Mouse (Mus musculus) MEL (cell line): ENCODE data around the gene Entr1.

Experiments
- EP300 ChIP-seq, 2 experiments: IDR thresholded peaks; 2 replicates each; pipeline ENCODE4 v1.6.1; 2011; ENCODE audit warnings: improper control_type of control experiment in 2 of 2, low read length in 2 of 2, low read depth in 1 of 2, mild to moderate bottlenecking in 1 of 2
- MAZ ChIP-seq: IDR thresholded peaks from 2 replicates; pipeline ENCODE4 v1.6.1; 2012; ENCODE audit warnings: low read depth, mild to moderate bottlenecking, inconsistent platforms, low read length, improper control_type of control experiment
- MYC ChIP-seq: IDR thresholded peaks from 2 replicates; pipeline ENCODE4 v1.6.1; 2011; ENCODE audit warnings: low read depth, mild to moderate bottlenecking, low read length, improper control_type of control experiment, moderate library complexity
- NRF1 ChIP-seq: IDR thresholded peaks from 2 replicates; pipeline ENCODE4 v1.6.1; 2014; ENCODE audit warnings: low read depth, mild to moderate bottlenecking, inconsistent platforms, low read length, improper control_type of control experiment, moderate library complexity; ENCODE audit not compliant: poor library complexity, insufficient read depth, severe bottlenecking
- TBP ChIP-seq: IDR thresholded peaks from 2 replicates; pipeline ENCODE4 v1.8.0; 2011; ENCODE audit warnings: low read depth, low read length, improper control_type of control experiment
- UBTF ChIP-seq: IDR thresholded peaks from 2 replicates; pipeline ENCODE4 v1.6.1; 2012; ENCODE audit warnings: low read depth, mild to moderate bottlenecking, inconsistent platforms, low read length, improper control_type of control experiment, moderate library complexity, borderline replicate concordance; ENCODE audit not compliant: insufficient read depth
- ZC3H11A ChIP-seq: IDR thresholded peaks from 2 replicates; pipeline ENCODE4 v1.6.1; 2012; ENCODE audit warnings: low read depth, mild to moderate bottlenecking, inconsistent platforms, low read length, improper control_type of control experiment

GRCm38 (mm10) chr2:26360772-26361171 lies 28.3 kb downstream of the Entr1 start, which contains the start of gene Card9:
- no peak for TF ChIP-seq MYC
- no peak for TF ChIP-seq NRF1
- no peak for TF ChIP-seq TBP
- no peak for TF ChIP-seq ZC3H11A
- no peak for TF ChIP-seq MAZ
- no peak for TF ChIP-seq UBTF
- no peak for TF ChIP-seq EP300 (IDR thresholded peaks at IDR 0.05; ENCODE audit: low read depth in 1 of 2, low read length in 2 of 2)
